Mouse (Mus musculus): ENCODE data around the gene Cep128.
"Not testable (repeated sequence)": the region's sequence is repeated elsewhere in the genome, so short reads cannot be mapped to it uniquely, and the experiment has no call there.

Cep128 gene

GRCm38 (mm10) chr12:91063337-91064015 lies 320.7 kb downstream of the Cep128 start:
- no peak for DNase-seq (ENCODE audit: low spot score in 2 of 2)

GRCm38 (mm10) chr12:91062681-91063080 lies 321.5 kb downstream of the Cep128 start:
- no peak for DNase-seq (ENCODE audit: low spot score in 2 of 2)

GRCm38 (mm10) chr12:91059704-91060318 lies 324.4 kb downstream of the Cep128 start:
- DNase-seq (ENCODE audit: low spot score in 2 of 2), result no peak

GRCm38 (mm10) chr12:91056885-91057284 lies 327.3 kb downstream of the Cep128 start:
- DNase-seq (ENCODE audit: low spot score in 2 of 2), result no peak

GRCm38 (mm10) chr12:91052301-91052700 lies 331.9 kb downstream of the Cep128 start:
- DNase-seq (ENCODE audit: low spot score in 2 of 2), result no peak

- peak; percentile 19 to 39 for DNase-seq (ENCODE audit: low spot score in 2 of 2)
Observed at GRCm38 (mm10) chr12:91050593-91051325, 333.4 kb downstream of the Cep128 start.

GRCm38 (mm10) chr12:91041363-91041762 lies 342.8 kb downstream of the Cep128 start:
- no peak for DNase-seq (ENCODE audit: low spot score in 2 of 2)

- no peak for DNase-seq (ENCODE audit: low spot score in 2 of 2)
Observed at GRCm38 (mm10) chr12:91040267-91040905, 343.8 kb downstream of the Cep128 start.

- DNase-seq (ENCODE audit: low spot score in 2 of 2), result no peak
Observed at GRCm38 (mm10) chr12:91029116-91029515, 355.1 kb downstream of the Cep128 start.

GRCm38 (mm10) chr12:91027681-91028080 lies 356.5 kb downstream of the Cep128 start:
- no peak for DNase-seq (ENCODE audit: low spot score in 2 of 2)

GRCm38 (mm10) chr12:91027100-91027499 lies 357.1 kb downstream of the Cep128 start:
- DNase-seq (ENCODE audit: low spot score in 2 of 2), result no peak

GRCm38 (mm10) chr12:91015075-91015474 lies 369.1 kb downstream of the Cep128 start:
- no peak for DNase-seq (ENCODE audit: low spot score in 2 of 2)

- DNase-seq (ENCODE audit: low spot score in 2 of 2), result no peak
Observed at GRCm38 (mm10) chr12:91013043-91013442, 371.2 kb downstream of the Cep128 start.

GRCm38 (mm10) chr12:91012184-91012583 lies 372.0 kb downstream of the Cep128 start:
- DNase-seq (ENCODE audit: low spot score in 2 of 2), result no peak

GRCm38 (mm10) chr12:91008736-91009135 lies 375.5 kb downstream of the Cep128 start:
- DNase-seq (ENCODE audit: low spot score in 2 of 2), result no peak

GRCm38 (mm10) chr12:91008170-91008569 lies 376.0 kb downstream of the Cep128 start:
- DNase-seq (ENCODE audit: low spot score in 2 of 2), result no peak

- DNase-seq (ENCODE audit: low spot score in 2 of 2), result no peak
Observed at GRCm38 (mm10) chr12:90997539-90997938, 386.7 kb downstream of the Cep128 start.

- no peak for DNase-seq (ENCODE audit: low spot score in 2 of 2)
Observed at GRCm38 (mm10) chr12:90993331-90993730, 390.9 kb downstream of the Cep128 start.

GRCm38 (mm10) chr12:90987782-90988181 lies 396.4 kb downstream of the Cep128 start:
- DNase-seq (ENCODE audit: low spot score in 2 of 2), result no peak

- no peak for DNase-seq (ENCODE audit: low spot score in 2 of 2)
Observed at GRCm38 (mm10) chr12:90987259-90987658, 396.9 kb downstream of the Cep128 start.

- no peak for DNase-seq (ENCODE audit: low spot score in 2 of 2)
Observed at GRCm38 (mm10) chr12:90982018-90982417, 402.2 kb downstream of the Cep128 start.

- DNase-seq (ENCODE audit: low spot score in 2 of 2), result not testable (repeated sequence)
Observed at GRCm38 (mm10) chr12:90976406-90976805, 407.8 kb downstream of the Cep128 start.
